Mouse (Mus musculus) CH12F3 (cell line): ENCODE data around the gene Gad2.

Source experiments
- in situ Hi-C: fragments of 300-500 bp; cut with MboI; formaldehyde crosslinking; loops from 2 replicates; pipeline ENCODE4 v1.14.3; 2020; ENCODE audit warnings: low sequenced_read_pairs

Gene Gad2

GRCm38 (mm10) chr2:22634766-22635165 lies 12.8 kb downstream of the Gad2 start:
- in situ Hi-C loops, result no loop called here

- in situ Hi-C loops, result no loop called here
Measured at GRCm38 (mm10) chr2:22646134-22646533, 24.1 kb downstream of the Gad2 start.

GRCm38 (mm10) chr2:22648394-22648793 lies 26.4 kb downstream of the Gad2 start:
- in situ Hi-C loops, result no loop called here

GRCm38 (mm10) chr2:22651826-22652225 lies 29.8 kb downstream of the Gad2 start:
- in situ Hi-C loops, result no loop called here

- in situ Hi-C loops, result no loop called here
Measured at GRCm38 (mm10) chr2:22663731-22664130, 41.7 kb downstream of the Gad2 start.

- in situ Hi-C loops, result no loop called here
Measured at GRCm38 (mm10) chr2:22670415-22670814, 48.4 kb downstream of the Gad2 start.

- in situ Hi-C loops, result no loop called here
Measured at GRCm38 (mm10) chr2:22671348-22671747, 49.3 kb downstream of the Gad2 start.

- in situ Hi-C loops, result no loop called here
Measured at GRCm38 (mm10) chr2:22677066-22677465, 55.1 kb downstream of the Gad2 start.

- in situ Hi-C loops, result no loop called here
Measured at GRCm38 (mm10) chr2:22679944-22680343, 57.9 kb downstream of the Gad2 start.

GRCm38 (mm10) chr2:22689969-22690368 lies 68.0 kb downstream of the Gad2 start:
- in situ Hi-C loops, result no loop called here

- in situ Hi-C loops, result loop anchor here (25.0 kb wide), 1 partner anchor 743 kb away; no protein-coding TSS in a partner anchor
Measured at GRCm38 (mm10) chr2:22704780-22705727, 83.0 kb downstream of the Gad2 start.

- in situ Hi-C loops, result loop anchor here (25.0 kb wide), 1 partner anchor 744 kb away; no protein-coding TSS in a partner anchor
Measured at GRCm38 (mm10) chr2:22706233-22706632, 84.2 kb downstream of the Gad2 start.

- in situ Hi-C loops, result loop anchor here (25.0 kb wide), 1 partner anchor 759 kb away; no protein-coding TSS in a partner anchor
Measured at GRCm38 (mm10) chr2:22721522-22722470, 99.8 kb downstream of the Gad2 start.

GRCm38 (mm10) chr2:22723927-22724534 lies 102.0 kb downstream of the Gad2 start:
- in situ Hi-C loops, result loop anchor here (25.0 kb wide), 1 partner anchor 762 kb away; no protein-coding TSS in a partner anchor

GRCm38 (mm10) chr2:22727113-22727512 lies 105.1 kb downstream of the Gad2 start:
- in situ Hi-C loops, result no loop called here

GRCm38 (mm10) chr2:22736134-22736533 lies 114.1 kb downstream of the Gad2 start:
- in situ Hi-C loops, result no loop called here

- in situ Hi-C loops, result no loop called here
Measured at GRCm38 (mm10) chr2:22739369-22739768, 117.4 kb downstream of the Gad2 start.

- in situ Hi-C loops, result no loop called here
Measured at GRCm38 (mm10) chr2:22740441-22740840, 118.4 kb downstream of the Gad2 start.

- in situ Hi-C loops, result no loop called here
Measured at GRCm38 (mm10) chr2:22741222-22741621, 119.2 kb downstream of the Gad2 start.
